Mouse (Mus musculus) hindbrain, embryonic 15.5 days (tissue): ENCODE measurements around the gene Gm13199. TPM values are rescaled to one million over a fixed set of nuclear protein-coding genes. Genes with fewer than 3 reads are reported as not detected.

Source experiments
- ATAC-seq: fragments of 200-750 bp; cut with Nextera tagmentation; 2 replicates; pipeline ENCODE4 v1.8.0; 2017; ENCODE audit warnings: low read depth, moderate number of reproducible peaks, moderate TSS enrichment; ENCODE audit not compliant: low FRiP score
- H3K27ac ChIP-seq: fragments of 300-500 bp; sonication (generic); replicated peaks from 2 replicates; pipeline ENCODE4 v1.5.1; 2015; ENCODE audit warnings: mild to moderate bottlenecking, inconsistent platforms
- H3K27me3 ChIP-seq: fragments of 300-500 bp; sonication (generic); 2 replicates; pipeline ENCODE4 v1.6.1; 2015; ENCODE audit warnings: control low read depth, inconsistent platforms
- H3K36me3 ChIP-seq: fragments of 300-500 bp; sonication (generic); 2 replicates; pipeline ENCODE4 v1.6.1; 2015; ENCODE audit warnings: control low read depth, inconsistent platforms
- H3K4me1 ChIP-seq: fragments of 300-500 bp; sonication (generic); replicated peaks from 2 replicates; pipeline ENCODE4 v1.6.1; 2015; ENCODE audit warnings: control low read depth, inconsistent platforms
- H3K4me2 ChIP-seq: fragments of 300-500 bp; sonication (generic); 2 replicates; pipeline ENCODE4 v1.6.1; 2015; ENCODE audit warnings: moderate library complexity, mild to moderate bottlenecking, inconsistent platforms
- H3K4me3 ChIP-seq: fragments of 300-500 bp; sonication (generic); 2 replicates; pipeline ENCODE4 v1.5.1; 2015; ENCODE audit warnings: mild to moderate bottlenecking, inconsistent platforms
- H3K9ac ChIP-seq: fragments of 300-500 bp; sonication (generic); 2 replicates; pipeline ENCODE4 v1.6.1; 2015; ENCODE audit warnings: inconsistent platforms
- H3K9me3 ChIP-seq: fragments of 300-500 bp; sonication (generic); 2 replicates; pipeline ENCODE4 v1.6.1; 2016; ENCODE audit warnings: control low read depth, inconsistent platforms
- WGBS: fragments of 180-500 bp; shearing (Covaris S2); methylation state at CpG from one replicate; pipeline ENCODE4 v1.1.7; 2015; 5-methylcytosine and 5-hydroxymethylcytosine counted together
- polyA plus RNA-seq: library from polyadenylated mRNA; unstranded; fragments of >200 nt; fragmentation: Nextera tagmentation; extraction: Ambion mirVana; gene quantifications from 2 replicates; pipeline ENCODE4 v1.2.1, GENCODE M21; 2015

Gene Gm13199
- 1.2 and 1.3 TPM in 2 replicates for polyA plus RNA-seq

- WGBS, result 91% methylated on average over 3 of the region's 3 CpGs
- ATAC-seq, result no peak
- Histone ChIP-seq H3K4me1 (no peaks in the 10 kb centered on the region), H3K9me3 (no peaks in the 10 kb centered on the region), H3K36me3 (peaks cover 37% of the 10 kb centered on the region), H3K9ac (no peak within 1 kb of the TSS), H3K4me3 (no peak within 1 kb of the TSS), H3K27me3 (no peaks in the 10 kb centered on the region), H3K4me2 (no peak within 1 kb of the TSS), H3K27ac (no peak within 1 kb of the TSS)
These were observed at the start of gene Gm13199 for GRCm38 (mm10) chr2:5862834-5863233. Gene Gm13199, minus strand, starts transcription at chr2:5862934.

GRCm38 (mm10) chr2:5911282-5911965, 48.7 kb upstream of the Gm13199 start:
- no peaks in the 10 kb centered on the region for H3K9me3 ChIP-seq
- H3K4me1 ChIP-seq, result no peaks in the 10 kb centered on the region
- H3K4me3 ChIP-seq, result no peak overlapping the region
- WGBS, result 37% methylated on average over 16 of the region's 16 CpGs
- H3K36me3 ChIP-seq, result peaks cover 7% of the 10 kb centered on the region; the same call in 1 of the 2 replicates
- no peaks in the 10 kb centered on the region for H3K27me3 ChIP-seq
- no peak overlapping the region for H3K27ac ChIP-seq
- H3K9ac ChIP-seq, result no peak overlapping the region
- peak; percentile 48; the same call in 1 of the 2 replicates for ATAC-seq
- H3K4me2 ChIP-seq, result no peak overlapping the region

GRCm38 (mm10) chr2:5906625-5907024, 43.9 kb upstream of the Gm13199 start:
- no peak for ATAC-seq
- H3K27ac ChIP-seq, result no peak overlapping the region
- H3K4me3 ChIP-seq, result no peak overlapping the region
- no peak overlapping the region for H3K4me2 ChIP-seq
- H3K9ac ChIP-seq, result no peak overlapping the region
- H3K9me3 ChIP-seq, result no peaks in the 10 kb centered on the region
- H3K27me3 ChIP-seq, result no peaks in the 10 kb centered on the region
- peaks cover 22% of the 10 kb centered on the region for H3K36me3 ChIP-seq
- WGBS, result 53% methylated on average over 3 of the region's 3 CpGs
- no peaks in the 10 kb centered on the region for H3K4me1 ChIP-seq

GRCm38 (mm10) chr2:5906092-5906491, 43.4 kb upstream of the Gm13199 start:
- no peak for ATAC-seq
- Histone ChIP-seq H3K9ac (no peak overlapping the region), H3K27me3 (no peaks in the 10 kb centered on the region), H3K36me3 (peaks cover 22% of the 10 kb centered on the region), H3K9me3 (no peaks in the 10 kb centered on the region), H3K4me3 (no peak overlapping the region), H3K4me1 (no peaks in the 10 kb centered on the region), H3K4me2 (no peak overlapping the region), H3K27ac (no peak overlapping the region)
- WGBS, result 47% methylated on average over 5 of the region's 5 CpGs

- Histone ChIP-seq H3K27ac (no peak overlapping the region), H3K4me2 (no peak overlapping the region), H3K27me3 (no peaks in the 10 kb centered on the region), H3K4me1 (0 out of 2 replicates have a peak, but pooled peaks cover 2% of the 10 kb centered on the region), H3K36me3 (peaks cover 31% of the 10 kb centered on the region), H3K9ac (no peak overlapping the region), H3K4me3 (no peak overlapping the region), H3K9me3 (no peaks in the 10 kb centered on the region)
- ATAC-seq, result no peak
- 63% methylated on average over 5 of the region's 5 CpGs for WGBS
These were observed 37.4 kb upstream of the Gm13199 start for GRCm38 (mm10) chr2:5900145-5900544.

GRCm38 (mm10) chr2:5894843-5895570, 32.3 kb upstream of the Gm13199 start, which contains the start of gene Sec61a2:
Gene Sec61a2, minus strand, starts transcription at chr2:5895432.
- H3K4me2 ChIP-seq, result peak within 1 kb of the TSS; percentile 60
- H3K27ac ChIP-seq, result peak within 1 kb of the TSS; percentile 79
- peak; percentile 99 for ATAC-seq
- peaks cover 22% of the 10 kb centered on the region for H3K4me1 ChIP-seq
- peaks cover 18% of the 10 kb centered on the region; the same call in 1 of the 2 replicates for H3K36me3 ChIP-seq
- H3K27me3 ChIP-seq, result no peaks in the 10 kb centered on the region
- peak within 1 kb of the TSS; percentile 80 for H3K9ac ChIP-seq
- H3K4me3 ChIP-seq, result peak within 1 kb of the TSS; percentile 68
- H3K9me3 ChIP-seq, result no peaks in the 10 kb centered on the region
- under 1% methylated on average over 62 of the region's 62 CpGs for WGBS

GRCm38 (mm10) chr2:5894296-5894695, 31.6 kb upstream of the Gm13199 start:
- ATAC-seq, result no peak
- H3K27ac ChIP-seq, result peak overlapping the region; percentile 79
- peak overlapping the region; percentile 80 for H3K9ac ChIP-seq
- H3K4me2 ChIP-seq, result peak overlapping the region; percentile 60
- 35% methylated on average over 11 of the region's 11 CpGs for WGBS
- H3K9me3 ChIP-seq, result no peaks in the 10 kb centered on the region
- H3K27me3 ChIP-seq, result no peaks in the 10 kb centered on the region
- peaks cover 18% of the 10 kb centered on the region; the same call in 1 of the 2 replicates for H3K36me3 ChIP-seq
- peak overlapping the region; percentile 68 for H3K4me3 ChIP-seq
- peaks cover 22% of the 10 kb centered on the region for H3K4me1 ChIP-seq

GRCm38 (mm10) chr2:5889412-5889811, 26.7 kb upstream of the Gm13199 start:
- H3K27ac ChIP-seq, result no peak overlapping the region
- no peaks in the 10 kb centered on the region for H3K9me3 ChIP-seq
- WGBS, result 65% methylated on average over 2 of the region's 2 CpGs
- ATAC-seq, result no peak
- H3K4me3 ChIP-seq, result no peak overlapping the region
- no peak overlapping the region for H3K9ac ChIP-seq
- peaks cover 19% of the 10 kb centered on the region for H3K4me1 ChIP-seq
- H3K4me2 ChIP-seq, result no peak overlapping the region
- H3K27me3 ChIP-seq, result no peaks in the 10 kb centered on the region
- peaks cover 26% of the 10 kb centered on the region for H3K36me3 ChIP-seq

GRCm38 (mm10) chr2:5888865-5889264, 26.1 kb upstream of the Gm13199 start:
- H3K4me2 ChIP-seq, result no peak overlapping the region
- 89% methylated on average over 5 of the region's 5 CpGs for WGBS
- no peaks in the 10 kb centered on the region for H3K9me3 ChIP-seq

GRCm38 (mm10) chr2:5877446-5877845, 14.7 kb upstream of the Gm13199 start:
- Histone ChIP-seq H3K27ac (no peak overlapping the region), H3K4me3 (no peak overlapping the region), H3K9ac (no peak overlapping the region), H3K4me2 (no peak overlapping the region), H3K36me3 (peaks cover 72% of the 10 kb centered on the region), H3K9me3 (no peaks in the 10 kb centered on the region), H3K27me3 (no peaks in the 10 kb centered on the region), H3K4me1 (no peaks in the 10 kb centered on the region)
- WGBS, result 74% methylated on average over 3 of the region's 3 CpGs
- no peak for ATAC-seq

More at GRCm38 (mm10) chr2:5888865-5889264, 26.1 kb upstream of the Gm13199 start:
- no peak for ATAC-seq
- Histone ChIP-seq H3K4me3 (no peak overlapping the region), H3K27me3 (no peaks in the 10 kb centered on the region), H3K27ac (no peak overlapping the region), H3K9ac (no peak overlapping the region), H3K36me3 (peaks cover 26% of the 10 kb centered on the region), H3K4me1 (peaks cover 15% of the 10 kb centered on the region)

- 91% methylated on average over 5 of the region's 5 CpGs for WGBS
- H3K27me3 ChIP-seq, result no peaks in the 10 kb centered on the region
- no peak for ATAC-seq
- no peak overlapping the region for H3K27ac ChIP-seq
- H3K4me2 ChIP-seq, result no peak overlapping the region
- no peaks in the 10 kb centered on the region for H3K9me3 ChIP-seq
- peaks cover 53% of the 10 kb centered on the region for H3K36me3 ChIP-seq
- no peaks in the 10 kb centered on the region for H3K4me1 ChIP-seq
- no peak overlapping the region for H3K4me3 ChIP-seq
- no peak overlapping the region for H3K9ac ChIP-seq
These were observed 7.0 kb upstream of the Gm13199 start for GRCm38 (mm10) chr2:5869746-5870145.

GRCm38 (mm10) chr2:5867681-5868080, 4.9 kb upstream of the Gm13199 start:
- no peaks in the 10 kb centered on the region for H3K9me3 ChIP-seq
- no peak overlapping the region for H3K4me2 ChIP-seq
- H3K4me1 ChIP-seq, result no peaks in the 10 kb centered on the region
- no peak overlapping the region for H3K9ac ChIP-seq
- H3K27me3 ChIP-seq, result no peaks in the 10 kb centered on the region
- H3K36me3 ChIP-seq, result peaks cover 43% of the 10 kb centered on the region
- no peak overlapping the region for H3K27ac ChIP-seq
- ATAC-seq, result no peak
- H3K4me3 ChIP-seq, result no peak overlapping the region
- WGBS, result 89% methylated on average over 2 of the region's 2 CpGs
